Mouse (Mus musculus): ENCODE measurements around the gene Nrip1.

GRCm38 (mm10) chr16:76377211-76377610 lies 3.6 kb upstream of the Nrip1 start:
- TF ChIP-seq CTCF (IDR thresholded peaks at IDR 0.05; ENCODE audit: low read depth, low read length) = no peak
- no peak for TF ChIP-seq GATA2 (IDR thresholded peaks at IDR 0.05; ENCODE audit: borderline replicate concordance, low read depth, low read length)
- TF ChIP-seq GATA1 (IDR thresholded peaks at IDR 0.05; ENCODE audit: borderline replicate concordance, low read length) = no peak
- no peak for TF ChIP-seq TAL1 (conservative IDR thresholded peaks at IDR 0.05; ENCODE audit: low read depth, low read length)
- TF ChIP-seq POLR2AphosphoS5 (IDR thresholded peaks at IDR 0.05; ENCODE audit: insufficient replicate concordance, low read depth, low read length) = no peak
